Mouse (Mus musculus) heart, postnatal 0 days (tissue): Measurements from ENCODE around the gene Iqcj.

Source experiments
- CTCF ChIP-seq: IDR thresholded peaks from 2 replicates; pipeline ENCODE4 v1.5.1; 2016; ENCODE audit warnings: antibody characterized with exemption, control low read depth, low read depth
- EP300 ChIP-seq: IDR thresholded peaks from 2 replicates; pipeline ENCODE4 v1.6.1; 2016; ENCODE audit warnings: antibody characterized with exemption, low read depth

DNA sequence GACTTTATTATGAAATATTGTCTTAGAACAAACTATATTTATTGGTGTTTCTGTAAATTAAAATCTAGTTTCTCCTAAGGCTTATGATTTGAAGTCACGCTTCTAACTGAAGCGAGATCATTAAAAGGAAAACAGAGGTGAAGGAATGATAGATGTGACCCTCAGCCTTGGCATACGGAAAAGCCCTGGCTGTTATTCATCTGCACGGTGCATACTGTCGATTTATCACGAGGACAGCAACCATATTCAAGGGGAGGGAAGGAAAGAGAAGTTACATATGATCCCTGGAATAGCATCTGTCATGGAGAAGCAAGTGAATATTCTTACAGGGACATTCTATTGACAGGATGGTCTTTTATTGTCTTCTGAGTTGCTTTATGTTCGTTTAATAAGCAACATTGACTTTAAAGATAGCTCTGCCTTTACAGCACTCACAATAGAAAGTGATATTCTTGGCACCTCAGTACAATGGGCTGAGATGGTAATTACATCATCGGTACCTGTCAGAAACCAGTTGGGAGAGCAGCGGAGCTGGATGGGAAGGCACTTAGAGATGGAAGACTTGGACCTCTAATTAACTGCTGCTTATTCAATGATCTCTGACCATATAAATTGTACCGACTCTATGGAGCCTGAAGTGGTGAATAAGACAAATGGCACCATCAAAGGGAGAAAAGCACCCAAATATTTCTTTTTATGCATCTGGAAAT lies 38.6 kb downstream of the Iqcj start:
- TF ChIP-seq CTCF (no peak), EP300 (no peak)
